Mouse (Mus musculus) hindbrain, embryonic 11.5 days (tissue): ENCODE results near the gene Il7r. TPM values are rescaled to one million over a fixed set of nuclear protein-coding genes. Genes with fewer than 3 reads are reported as not detected.

Experiments
- polyA plus RNA-seq: library from polyadenylated mRNA; unstranded; fragments of >200 nt; fragmentation: Nextera tagmentation; extraction: Ambion mirVana; gene quantifications from 2 replicates; pipeline ENCODE4 v1.2.1, GENCODE M21; 2014

Gene Il7r
- polyA plus RNA-seq, 1 experiment from 2014 or later = 0.31 TPM

Other genes with a start within 250 kb of the Il7r start
- not detected in 2 replicates for gene Ugt3a2, start 194.6 kb downstream of the Il7r start, polyA plus RNA-seq
- 3.1 TPM in 2 replicates for gene Capsl, start 94.1 kb downstream of the Il7r start, polyA plus RNA-seq
- 1.3 and 1.8 TPM in 2 replicates for gene Spef2, start 218.7 kb upstream of the Il7r start, polyA plus RNA-seq